Mouse (Mus musculus) CH12.LX (cell line): ENCODE data around the gene Acox3. TPM values are rescaled to one million over a fixed set of nuclear protein-coding genes. Genes with fewer than 3 reads are reported as not detected.

ENCODE experiments used
- polyA plus RNA-seq: library from polyadenylated mRNA; unstranded; fragments of >175 nt; gene quantifications from 2 replicates; pipeline ENCODE4 v1.2.1, GENCODE M21; 2012; ENCODE audit warnings: low read depth; ENCODE audit not compliant: insufficient read length
- total RNA-seq, 2 experiments: library from RNA; depleted of rRNA; stranded (reverse); fragments of 300-350 nt in 1 of 2; fragments of >200 nt in 1 of 2; gene quantifications; 2 replicates each; pipeline ENCODE4 v1.2.3; 2012 to 2014

Gene Acox3
- total and polyA plus RNA-seq, 3 experiments = 11.5 to 32.3 (median 22.3) TPM

Other genes with a start within 250 kb of the Acox3 start
- gene Hmx1, start 193.9 kb upstream of the Acox3 start, total RNA-seq (2012; rRNA removed) = not detected in 2 replicates
- gene Hmx1, start 193.9 kb upstream of the Acox3 start, total RNA-seq (2014; rRNA removed) = not detected in 2 replicates
- gene Hmx1, start 193.9 kb upstream of the Acox3 start, polyA plus RNA-seq = not detected in 2 replicates
- gene Cpz, start 57.3 kb upstream of the Acox3 start, total RNA-seq (2012; rRNA removed) = not detected in 2 replicates
- not detected in 2 replicates for gene Cpz, start 57.3 kb upstream of the Acox3 start, total RNA-seq (2014; rRNA removed)
- gene Cpz, start 57.3 kb upstream of the Acox3 start, polyA plus RNA-seq = not detected in 2 replicates
- gene Trmt44, start 8.0 kb upstream of the Acox3 start, total RNA-seq (2012; rRNA removed) = 7.9 and 10.3 TPM in 2 replicates
- gene Trmt44, start 8.0 kb upstream of the Acox3 start, total RNA-seq (2014; rRNA removed) = 6.5 and 7.3 TPM in 2 replicates
- gene Trmt44, start 8.0 kb upstream of the Acox3 start, polyA plus RNA-seq = 7.5 and 8.4 TPM in 2 replicates
- gene Htra3, start 96.7 kb downstream of the Acox3 start, total RNA-seq (2012; rRNA removed) = not detected in 2 replicates
- not detected in 2 replicates for gene Htra3, start 96.7 kb downstream of the Acox3 start, total RNA-seq (2014; rRNA removed)
- gene Htra3, start 96.7 kb downstream of the Acox3 start, polyA plus RNA-seq = not detected in 2 replicates
- gene Sh3tc1, start 156.9 kb downstream of the Acox3 start, total RNA-seq (2012; rRNA removed) = 0.85 and 0.97 TPM in 2 replicates
- gene Sh3tc1, start 156.9 kb downstream of the Acox3 start, total RNA-seq (2014; rRNA removed) = 1.2 and 1.4 TPM in 2 replicates
- 2.3 and 3.5 TPM in 2 replicates for gene Sh3tc1, start 156.9 kb downstream of the Acox3 start, polyA plus RNA-seq
- gene Ablim2, start 174.8 kb downstream of the Acox3 start, total RNA-seq (2012; rRNA removed) = 3.7 and 11.0 TPM in 2 replicates
- gene Ablim2, start 174.8 kb downstream of the Acox3 start, total RNA-seq (2014; rRNA removed) = 4.7 and 12.2 TPM in 2 replicates
- gene Ablim2, start 174.8 kb downstream of the Acox3 start, polyA plus RNA-seq = 2.6 and 4.4 TPM in 2 replicates